Mouse (Mus musculus): ENCODE measurements around the gene Kat7. TPM values are rescaled to one million over a fixed set of nuclear protein-coding genes. Genes with fewer than 3 reads are reported as not detected.
A peak's percentile ranks its signal among the peaks of the same experiment; 100 is the strongest.

Kat7 gene
- polyA plus RNA-seq, 1 experiment from 2014 or later, result 81.9 TPM

- no peaks in the 10 kb centered on the region for H3K27me3 ChIP-seq (ENCODE audit: control insufficient read depth, insufficient read depth, low read length)
- whole genome bisulfite sequencing, result 67% methylated on average over 6 of the region's 6 CpGs
- H3K4me1 ChIP-seq (ENCODE audit: control insufficient read depth, insufficient read depth, low read length), result no peaks in the 10 kb centered on the region; the same call in none of the 2 replicates
- ATAC-seq (replicated peaks; ENCODE audit: insufficient number of reproducible peaks, low FRiP score, low TSS enrichment, low read depth) (no peak), DNase-seq (ENCODE audit: low spot score) (no peak)
- H3K27ac ChIP-seq (replicated peaks; ENCODE audit: low read depth, low read length), result no peak overlapping the region
- no peaks in the 10 kb centered on the region for H3K36me3 ChIP-seq (replicated peaks; ENCODE audit: control insufficient read depth, insufficient read depth, low read depth, low read length)
- H3K9me3 ChIP-seq (replicated peaks; ENCODE audit: control insufficient read depth, low read length), result no peaks in the 10 kb centered on the region
- H3K9ac ChIP-seq (replicated peaks; ENCODE audit: low read length), result no peak overlapping the region
- H3K4me2 ChIP-seq (ENCODE audit: low read depth, low read length), result no peak overlapping the region
- H3K4me3 ChIP-seq (ENCODE audit: low read depth, low read length), result no peak overlapping the region
These were observed 67.4 kb downstream of the Kat7 start for GRCm38 (mm10) chr11:95242653-95243052.

- ATAC-seq (replicated peaks; ENCODE audit: insufficient number of reproducible peaks, low FRiP score, low TSS enrichment, low read depth), result no peak
- peak; percentile 34 for DNase-seq (ENCODE audit: low spot score)
- Histone ChIP-seq H3K9me3 (replicated peaks; ENCODE audit: control insufficient read depth, low read length) (no peaks in the 10 kb centered on the region), H3K9ac (replicated peaks; ENCODE audit: low read length) (no peak overlapping the region), H3K27ac (replicated peaks; ENCODE audit: low read depth, low read length) (no peak overlapping the region), H3K4me2 (ENCODE audit: low read depth, low read length) (no peak overlapping the region), H3K4me3 (ENCODE audit: low read depth, low read length) (no peak overlapping the region), H3K27me3 (ENCODE audit: control insufficient read depth, insufficient read depth, low read length) (no peaks in the 10 kb centered on the region), H3K4me1 (ENCODE audit: control insufficient read depth, insufficient read depth, low read length) (no peaks in the 10 kb centered on the region; the same call in none of the 2 replicates), H3K36me3 (replicated peaks; ENCODE audit: control insufficient read depth, insufficient read depth, low read depth, low read length) (no peaks in the 10 kb centered on the region)
- 40% methylated on average over 6 of the region's 6 CpGs for WGBS
These were observed 71.6 kb downstream of the Kat7 start for GRCm38 (mm10) chr11:95238477-95238876.

- WGBS, result 30% methylated on average over 6 of the region's 6 CpGs
- Histone ChIP-seq H3K4me1 (ENCODE audit: control insufficient read depth, insufficient read depth, low read length) (no peaks in the 10 kb centered on the region), H3K4me2 (ENCODE audit: low read depth, low read length) (no peak overlapping the region), H3K9me3 (replicated peaks; ENCODE audit: control insufficient read depth, low read length) (no peaks in the 10 kb centered on the region), H3K4me3 (ENCODE audit: low read depth, low read length) (no peak overlapping the region), H3K27me3 (ENCODE audit: control insufficient read depth, insufficient read depth, low read length) (no peaks in the 10 kb centered on the region), H3K27ac (replicated peaks; ENCODE audit: low read depth, low read length) (no peak overlapping the region), H3K36me3 (replicated peaks; ENCODE audit: control insufficient read depth, insufficient read depth, low read depth, low read length) (no peaks in the 10 kb centered on the region), H3K9ac (replicated peaks; ENCODE audit: low read length) (no peak overlapping the region)
- DNase-seq (ENCODE audit: low spot score) (no peak), ATAC-seq (replicated peaks; ENCODE audit: insufficient number of reproducible peaks, low FRiP score, low TSS enrichment, low read depth) (no peak)
These were observed 77.7 kb downstream of the Kat7 start for GRCm38 (mm10) chr11:95232329-95232696.

GRCm38 (mm10) chr11:95231688-95232328 lies 78.2 kb downstream of the Kat7 start:
- Histone ChIP-seq H3K4me2 (ENCODE audit: low read depth, low read length) (peak overlapping the region; percentile 34), H3K27me3 (ENCODE audit: control insufficient read depth, insufficient read depth, low read length) (no peaks in the 10 kb centered on the region), H3K27ac (replicated peaks; ENCODE audit: low read depth, low read length) (no peak overlapping the region), H3K9me3 (replicated peaks; ENCODE audit: control insufficient read depth, low read length) (no peaks in the 10 kb centered on the region), H3K36me3 (replicated peaks; ENCODE audit: control insufficient read depth, insufficient read depth, low read depth, low read length) (no peaks in the 10 kb centered on the region), H3K4me1 (ENCODE audit: control insufficient read depth, insufficient read depth, low read length) (no peaks in the 10 kb centered on the region), H3K9ac (replicated peaks; ENCODE audit: low read length) (0 out of 2 replicates have a peak overlapping the region, but pooled peaks have one; percentile 13), H3K4me3 (ENCODE audit: low read depth, low read length) (0 out of 2 replicates have a peak overlapping the region, but pooled peaks have one; percentile 10)
- ATAC-seq (replicated peaks; ENCODE audit: insufficient number of reproducible peaks, low FRiP score, low TSS enrichment, low read depth) (peak; percentile 60; the same call in 1 of the 2 replicates), DNase-seq (ENCODE audit: low spot score) (peak; percentile 82)
- WGBS, result 8% methylated on average over 24 of the region's 24 CpGs

- H3K4me2 ChIP-seq (ENCODE audit: low read depth, low read length), result no peak overlapping the region
- no peak overlapping the region for H3K27ac ChIP-seq (replicated peaks; ENCODE audit: low read depth, low read length)
- DNase-seq (ENCODE audit: low spot score), result no peak
- H3K27me3 ChIP-seq (ENCODE audit: control insufficient read depth, insufficient read depth, low read length), result peaks cover 19% of the 10 kb centered on the region
- H3K9me3 ChIP-seq (replicated peaks; ENCODE audit: control insufficient read depth, low read length), result no peaks in the 10 kb centered on the region
- no peak for ATAC-seq (replicated peaks; ENCODE audit: insufficient number of reproducible peaks, low FRiP score, low TSS enrichment, low read depth)
- H3K9ac ChIP-seq (replicated peaks; ENCODE audit: low read length), result no peak overlapping the region; the same call in 1 of the 2 replicates
- H3K4me3 ChIP-seq (ENCODE audit: low read depth, low read length), result no peak overlapping the region
- WGBS, result 29% methylated on average over 5 of the region's 5 CpGs
- no peaks in the 10 kb centered on the region for H3K36me3 ChIP-seq (replicated peaks; ENCODE audit: control insufficient read depth, insufficient read depth, low read depth, low read length)
- H3K4me1 ChIP-seq (ENCODE audit: control insufficient read depth, insufficient read depth, low read length), result peaks cover 11% of the 10 kb centered on the region
These were observed 82.6 kb downstream of the Kat7 start for GRCm38 (mm10) chr11:95227467-95227866.

GRCm38 (mm10) chr11:95225448-95225847 lies 84.6 kb downstream of the Kat7 start:
- H3K4me3 ChIP-seq (ENCODE audit: low read depth, low read length), result no peak overlapping the region

More at GRCm38 (mm10) chr11:95225448-95225847, 84.6 kb downstream of the Kat7 start:
- 16% methylated on average over 7 of the region's 7 CpGs for WGBS
- DNase-seq (ENCODE audit: low spot score) (peak; percentile 68), ATAC-seq (replicated peaks; ENCODE audit: insufficient number of reproducible peaks, low FRiP score, low TSS enrichment, low read depth) (no peak; the same call in 1 of the 2 replicates)
- H3K27ac ChIP-seq (replicated peaks; ENCODE audit: low read depth, low read length), result no peak overlapping the region
- no peak overlapping the region; the same call in 1 of the 2 replicates for H3K4me2 ChIP-seq (ENCODE audit: low read depth, low read length)
- H3K9ac ChIP-seq (replicated peaks; ENCODE audit: low read length), result 0 out of 2 replicates have a peak overlapping the region, but pooled peaks have one; percentile 13
- H3K9me3 ChIP-seq (replicated peaks; ENCODE audit: control insufficient read depth, low read length), result no peaks in the 10 kb centered on the region
- peaks cover 21% of the 10 kb centered on the region for H3K27me3 ChIP-seq (ENCODE audit: control insufficient read depth, insufficient read depth, low read length)
- H3K4me1 ChIP-seq (ENCODE audit: control insufficient read depth, insufficient read depth, low read length), result peaks cover 11% of the 10 kb centered on the region
- H3K36me3 ChIP-seq (replicated peaks; ENCODE audit: control insufficient read depth, insufficient read depth, low read depth, low read length), result no peaks in the 10 kb centered on the region

Other genes with a start within 250 kb of the Kat7 start
- 5.1 and 6.6 TPM in 2 replicates for gene Itga3, start 233.4 kb downstream of the Kat7 start, polyA plus RNA-seq (2014; fragmentation: Nextera tagmentation; extraction: Ambion mirVana)
- 15.9 and 21.7 TPM in 2 replicates for gene Dlx3, start 190.1 kb downstream of the Kat7 start, polyA plus RNA-seq (2014; fragmentation: Nextera tagmentation; extraction: Ambion mirVana)
- gene Dlx4, start 164.0 kb downstream of the Kat7 start, polyA plus RNA-seq (2014; fragmentation: Nextera tagmentation; extraction: Ambion mirVana), result 3.0 and 3.6 TPM in 2 replicates
- not detected in 2 replicates for gene Tac4, start 48.7 kb downstream of the Kat7 start, polyA plus RNA-seq (2014; fragmentation: Nextera tagmentation; extraction: Ambion mirVana)
- gene Fam117a, start 26.8 kb upstream of the Kat7 start, polyA plus RNA-seq (2014; fragmentation: Nextera tagmentation; extraction: Ambion mirVana), result 14.1 and 15.0 TPM in 2 replicates
- 125 and 134 TPM in 2 replicates for gene Slc35b1, start 74.4 kb upstream of the Kat7 start, polyA plus RNA-seq (2014; fragmentation: Nextera tagmentation; extraction: Ambion mirVana)
- 95.3 and 100 TPM in 2 replicates for gene Spop, start 103.8 kb upstream of the Kat7 start, polyA plus RNA-seq (2014; fragmentation: Nextera tagmentation; extraction: Ambion mirVana)
- 0.61 and 0.98 TPM in 2 replicates for gene Nxph3, start 204.3 kb upstream of the Kat7 start, polyA plus RNA-seq (2014; fragmentation: Nextera tagmentation; extraction: Ambion mirVana)